Mouse (Mus musculus) intestine, postnatal 0 days (tissue): ENCODE measurements at regions not wholly inside any gene's neighbourhood (a gene's known extent, or its start where the extent isn't known, plus 50 kb on each side); places are given as distances from the start of the nearest gene placed in this dataset.

Experiments used
- ATAC-seq: fragments of 200-750 bp; cut with Nextera tagmentation; 2 replicates; pipeline ENCODE4 v1.8.0; 2017; ENCODE audit warnings: mild to moderate bottlenecking, moderate TSS enrichment, moderate library complexity
- H3K27ac ChIP-seq: fragments of 300-500 bp; sonication (generic); 2 replicates; pipeline ENCODE4 v1.5.1; 2014; ENCODE audit warnings: mild to moderate bottlenecking, low read depth, low read length, moderate library complexity
- H3K27me3 ChIP-seq: fragments of 300-500 bp; sonication (generic); replicated peaks from 2 replicates; pipeline ENCODE4 v1.6.1; 2014; ENCODE audit warnings: low read length, mixed read lengths; ENCODE audit not compliant: control insufficient read depth, insufficient read depth
- H3K36me3 ChIP-seq: fragments of 300-500 bp; sonication (generic); 2 replicates; pipeline ENCODE4 v1.6.1; 2014; ENCODE audit warnings: mild to moderate bottlenecking, moderate library complexity; ENCODE audit not compliant: control insufficient read depth, insufficient read depth
- H3K4me1 ChIP-seq: fragments of 300-500 bp; sonication (generic); replicated peaks from 2 replicates; pipeline ENCODE4 v1.6.1; 2014; ENCODE audit warnings: antibody characterized with exemption, low read length, mixed read lengths; ENCODE audit not compliant: control insufficient read depth, insufficient read depth
- H3K4me2 ChIP-seq: fragments of 300-500 bp; sonication (generic); replicated peaks from 2 replicates; pipeline ENCODE4 v1.6.1; 2014; ENCODE audit warnings: low read depth, mild to moderate bottlenecking, moderate library complexity
- H3K4me3 ChIP-seq: fragments of 300-500 bp; sonication (generic); 2 replicates; pipeline ENCODE4 v1.5.1; 2014; ENCODE audit warnings: low read depth, low read length
- H3K9ac ChIP-seq: fragments of 300-500 bp; sonication (generic); 2 replicates; pipeline ENCODE4 v1.6.1; 2014; ENCODE audit warnings: mild to moderate bottlenecking, low read depth, low read length
- H3K9me3 ChIP-seq: fragments of 300-500 bp; sonication (generic); 2 replicates; pipeline ENCODE4 v1.6.1; 2016; ENCODE audit warnings: mixed run types; ENCODE audit not compliant: control insufficient read depth
- CTCF ChIP-seq: sonication (generic); IDR thresholded peaks from 2 replicates; pipeline ENCODE4 v1.5.1; 2016; ENCODE audit warnings: low read depth, mild to moderate bottlenecking, control low read depth, antibody characterized with exemption, moderate library complexity
- WGBS: fragments of 180-500 bp; shearing (Covaris S2); extraction: QIAGEN DNeasy Blood & Tissue Kit; methylation state at CpG from one replicate; pipeline ENCODE4 v1.1.7; 2014; 5-methylcytosine and 5-hydroxymethylcytosine counted together

DNA sequence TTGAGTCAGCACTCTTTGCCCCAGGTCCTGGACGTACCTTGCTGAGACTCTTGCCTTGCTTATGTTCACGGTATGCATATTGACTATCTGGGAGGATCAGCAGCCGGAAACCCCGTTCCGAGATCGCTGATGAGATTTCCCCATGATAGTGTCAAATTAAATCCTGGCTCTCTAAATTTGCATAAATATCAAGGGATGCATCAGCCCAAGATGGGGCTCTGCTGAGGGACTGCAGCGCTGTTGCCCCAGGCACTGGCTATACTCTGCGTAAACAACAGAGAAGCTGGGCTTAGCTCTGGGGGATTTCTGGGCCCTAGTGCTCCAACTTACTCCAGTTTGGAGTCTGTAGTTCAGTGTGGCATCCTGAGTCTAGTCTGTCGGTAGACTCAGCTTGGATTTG, 641.1 kb upstream of the Sox9 start:
- Histone ChIP-seq H3K27me3 (no peaks in the 10 kb centered on the region), H3K9ac (no peak overlapping the region), H3K4me1 (no peaks in the 10 kb centered on the region), H3K4me3 (no peak overlapping the region), H3K36me3 (no peaks in the 10 kb centered on the region), H3K9me3 (no peaks in the 10 kb centered on the region), H3K4me2 (no peak overlapping the region), H3K27ac (no peak overlapping the region)
- ATAC-seq: no peak
- 82% methylated on average over 9 of the region's 9 CpGs for WGBS
- no peak for TF ChIP-seq CTCF

DNA sequence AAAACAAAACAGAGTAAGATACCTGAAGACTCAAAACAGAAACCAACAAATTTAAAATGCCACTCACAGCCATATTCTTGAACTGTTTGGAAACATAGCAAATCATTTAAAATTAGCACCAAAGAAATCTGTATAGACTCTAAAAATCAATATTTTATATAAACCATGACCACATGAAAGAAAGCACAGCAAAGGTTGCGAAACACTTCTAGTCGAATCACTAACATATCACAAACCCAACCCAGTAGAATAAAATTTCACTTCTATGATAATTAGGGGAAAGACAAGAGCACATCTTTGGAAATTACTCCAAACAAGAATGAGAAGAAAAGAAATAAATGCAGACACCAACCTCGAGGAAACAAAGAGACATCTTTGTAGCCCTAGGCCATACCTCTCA, 630.0 kb upstream of the Sox9 start:
- no peaks in the 10 kb centered on the region for H3K27me3 ChIP-seq
- no peak overlapping the region for H3K4me2 ChIP-seq
- 83% methylated on average over 3 of the region's 3 CpGs for WGBS
- H3K9me3 ChIP-seq: no peaks in the 10 kb centered on the region
- H3K36me3 ChIP-seq: no peaks in the 10 kb centered on the region
- no peaks in the 10 kb centered on the region for H3K4me1 ChIP-seq
- ATAC-seq: no peak
- no peak overlapping the region for H3K4me3 ChIP-seq
- no peak overlapping the region for H3K27ac ChIP-seq
- no peak overlapping the region for H3K9ac ChIP-seq
- TF ChIP-seq CTCF: no peak

DNA sequence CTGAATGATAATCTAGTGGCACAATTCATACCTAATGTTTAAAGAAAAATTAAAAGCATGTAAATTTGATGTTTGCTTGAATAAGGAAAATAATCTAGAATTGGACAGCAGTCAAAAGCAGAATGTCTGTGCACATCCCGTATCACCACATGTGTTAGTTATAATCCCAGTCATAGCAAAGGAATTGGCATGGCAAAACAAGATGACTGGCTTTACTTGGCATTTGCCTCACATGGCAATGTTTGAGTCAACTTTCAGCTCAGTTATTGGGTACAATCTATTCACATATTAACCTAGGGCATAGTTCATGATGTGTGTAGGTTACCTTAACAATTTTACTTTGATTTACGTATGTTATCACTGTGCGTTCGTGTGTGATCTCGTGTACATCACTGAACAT, 628.8 kb upstream of the Sox9 start:
- H3K9ac ChIP-seq: no peak overlapping the region
- H3K4me1 ChIP-seq: no peaks in the 10 kb centered on the region
- no peaks in the 10 kb centered on the region for H3K9me3 ChIP-seq
- H3K36me3 ChIP-seq: no peaks in the 10 kb centered on the region
- 91% methylated on average over 5 of the region's 5 CpGs for WGBS
- no peak for ATAC-seq
- no peak overlapping the region for H3K4me3 ChIP-seq
- TF ChIP-seq CTCF: no peak
- H3K27ac ChIP-seq: no peak overlapping the region
- H3K4me2 ChIP-seq: no peak overlapping the region
- no peaks in the 10 kb centered on the region for H3K27me3 ChIP-seq

DNA sequence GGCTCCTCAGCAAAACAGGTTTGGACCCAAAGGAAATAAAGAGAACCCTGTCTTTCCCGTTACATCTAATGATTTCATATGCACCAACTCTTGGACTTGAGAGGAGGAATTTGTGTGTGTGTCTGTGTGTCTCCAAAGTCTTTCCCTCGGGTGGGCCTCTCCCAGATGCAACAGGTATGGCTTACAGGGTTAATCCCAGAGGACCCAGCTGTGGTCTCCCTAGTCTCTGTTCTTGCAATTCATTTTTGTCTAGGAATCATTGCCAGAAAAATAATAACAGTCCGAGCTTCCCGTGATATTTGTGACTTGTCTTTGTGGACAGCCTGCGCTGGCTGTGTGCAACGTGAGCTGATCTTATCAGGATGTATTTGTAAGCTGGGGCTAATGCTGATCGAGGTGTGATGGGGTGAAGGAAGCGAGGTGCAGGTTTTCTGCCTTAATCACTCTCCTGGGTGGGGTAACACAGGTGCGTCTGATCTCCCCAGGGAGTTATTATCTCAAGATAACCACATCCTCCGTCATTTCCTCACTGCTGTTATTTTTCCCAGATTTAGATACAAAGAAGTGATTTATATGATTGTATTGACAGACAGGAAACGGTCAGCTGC, 627.2 kb upstream of the Sox9 start:
- no peaks in the 10 kb centered on the region for H3K4me1 ChIP-seq
- WGBS: 20% methylated on average over 11 of the region's 11 CpGs
- H3K4me3 ChIP-seq: no peak overlapping the region
- no peaks in the 10 kb centered on the region for H3K27me3 ChIP-seq
- peak overlapping the region; percentile 53 for H3K4me2 ChIP-seq
- no peak overlapping the region for H3K9ac ChIP-seq
- no peak for ATAC-seq
- no peak overlapping the region for H3K27ac ChIP-seq
- H3K36me3 ChIP-seq: no peaks in the 10 kb centered on the region
- TF ChIP-seq CTCF: no peak
- no peaks in the 10 kb centered on the region for H3K9me3 ChIP-seq

DNA sequence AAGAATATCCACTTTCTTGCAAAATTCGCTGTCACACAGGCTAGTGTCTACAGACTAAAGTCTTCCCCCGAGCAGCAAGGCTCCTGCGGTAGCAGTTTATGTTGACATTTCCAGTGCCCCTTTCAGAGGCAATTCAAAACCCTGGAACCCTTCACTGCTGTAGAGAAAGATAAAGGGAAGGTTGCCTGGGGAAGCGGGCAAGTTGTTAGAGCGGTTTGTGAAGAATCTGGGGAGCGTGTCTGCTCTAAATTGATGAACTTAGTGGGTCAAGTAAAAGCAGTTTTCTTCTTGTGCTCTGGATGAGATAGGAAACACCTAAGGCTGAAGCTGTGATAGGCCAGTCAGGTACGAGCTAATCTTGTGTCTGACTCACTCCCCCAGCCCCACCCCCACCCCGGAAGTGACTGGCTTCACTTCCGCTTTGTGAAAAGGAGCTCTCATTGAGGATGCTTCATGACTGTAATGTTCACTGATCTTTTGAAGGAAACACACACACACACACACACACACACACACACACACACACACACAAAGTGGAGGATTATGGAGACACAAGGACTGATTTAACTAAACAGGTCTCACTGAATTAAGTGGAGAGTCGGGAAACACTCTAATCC, 626.6 kb upstream of the Sox9 start:
- no peak overlapping the region for H3K4me3 ChIP-seq
- no peak overlapping the region for H3K9ac ChIP-seq
- no peaks in the 10 kb centered on the region for H3K9me3 ChIP-seq
- no peak for TF ChIP-seq CTCF
- H3K4me1 ChIP-seq: no peaks in the 10 kb centered on the region
- H3K27me3 ChIP-seq: no peaks in the 10 kb centered on the region
- no peak overlapping the region for H3K27ac ChIP-seq
- ATAC-seq: no peak
- no peaks in the 10 kb centered on the region for H3K36me3 ChIP-seq
- WGBS: 24% methylated on average over 10 of the region's 10 CpGs
- peak overlapping the region; percentile 53 for H3K4me2 ChIP-seq

DNA sequence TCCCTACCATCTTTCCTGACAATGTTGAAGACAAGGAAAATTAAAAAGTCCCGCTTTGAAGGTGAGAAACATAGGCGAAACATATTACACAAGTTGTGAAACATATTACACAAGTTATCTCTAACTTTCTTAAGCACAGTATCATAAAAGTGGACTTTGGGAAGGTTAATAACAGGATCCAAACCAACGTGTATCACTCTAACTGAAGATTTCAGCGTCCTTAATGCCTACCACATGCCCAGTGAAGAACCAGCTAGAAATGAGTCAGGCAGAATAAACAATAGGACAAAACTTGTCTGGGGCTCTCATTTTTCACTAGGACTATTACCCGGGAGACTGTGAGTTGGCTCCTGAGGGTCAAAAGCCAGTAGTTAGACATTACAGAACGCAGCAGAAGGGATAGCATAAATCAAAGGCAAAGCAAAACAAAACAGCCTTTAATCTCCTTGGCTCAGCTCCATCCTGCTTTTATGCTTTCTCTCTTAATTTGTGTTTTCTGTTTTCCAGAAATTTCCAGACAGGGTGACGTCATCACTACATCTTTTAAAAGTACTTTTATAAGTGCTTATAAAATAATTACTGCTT, 618.3 kb upstream of the Sox9 start:
- H3K4me2 ChIP-seq: no peak overlapping the region
- no peak for TF ChIP-seq CTCF

More for the DNA sequence above, 618.3 kb upstream of the Sox9 start:
- H3K4me1 ChIP-seq: no peaks in the 10 kb centered on the region
- H3K4me3 ChIP-seq: no peak overlapping the region
- no peaks in the 10 kb centered on the region for H3K36me3 ChIP-seq
- H3K27ac ChIP-seq: no peak overlapping the region
- 23% methylated on average over 7 of the region's 7 CpGs for WGBS
- peak; percentile 54 for ATAC-seq
- no peak overlapping the region for H3K9ac ChIP-seq
- no peaks in the 10 kb centered on the region for H3K27me3 ChIP-seq
- no peaks in the 10 kb centered on the region for H3K9me3 ChIP-seq
